Comparison of ENCODE assay signal across 8 mouse cellular contexts in genomic region chr8:110725084-110725838, GRCm38 (mm10). TPM values are rescaled to one million over a fixed set of nuclear protein-coding genes. Genes with fewer than 3 reads are reported as not detected.
DNase-seq lines count a peak whose midpoint lies in the region; ATAC-seq lines count a peak whose summit lies in the region.

No protein-coding gene starts in this region.

- peaks cover 55% of the 10 kb centered on the region for H3K4me1 ChIP-seq in heart, embryonic 13.5 days
- H3K4me1 ChIP-seq in forebrain, embryonic 14.5 days (ENCODE audit: control insufficient read depth, insufficient read depth, low read length), result peaks cover 14% of the 10 kb centered on the region
- H3K4me1 ChIP-seq in neural tube, embryonic 14.5 days (ENCODE audit: control insufficient read depth, insufficient read depth, low read length), result peaks cover 37% of the 10 kb centered on the region

- no peaks in the 10 kb centered on the region for H3K27me3 ChIP-seq in heart, embryonic 13.5 days (replicated peaks)
- H3K27me3 ChIP-seq in forebrain, embryonic 14.5 days (replicated peaks; ENCODE audit: control insufficient read depth, insufficient read depth, low read length), result no peaks in the 10 kb centered on the region
- no peaks in the 10 kb centered on the region for H3K27me3 ChIP-seq in neural tube, embryonic 14.5 days (ENCODE audit: control insufficient read depth, insufficient read depth, low read length)

- WGBS in heart, embryonic 13.5 days, result 54% methylated on average over 7 of the region's 7 CpGs
- 34% methylated on average over 7 of the region's 7 CpGs for WGBS in forebrain, embryonic 14.5 days
- WGBS in neural tube, embryonic 14.5 days, result 50% methylated on average over 7 of the region's 7 CpGs

- H3K4me2 ChIP-seq in heart, embryonic 13.5 days, result peak overlapping the region; percentile 14; the same call in 1 of the 2 replicates
- H3K4me2 ChIP-seq in forebrain, embryonic 14.5 days (ENCODE audit: low read length), result no peak overlapping the region
- peak overlapping the region; percentile 26 for H3K4me2 ChIP-seq in neural tube, embryonic 14.5 days (ENCODE audit: low read depth, low read length)

- H3K27ac ChIP-seq in heart, embryonic 13.5 days (replicated peaks), result peak overlapping the region; percentile 29
- H3K27ac ChIP-seq in forebrain, embryonic 14.5 days (ENCODE audit: low read depth, low read length), result no peak overlapping the region
- peak overlapping the region; percentile 49 for H3K27ac ChIP-seq in neural tube, embryonic 14.5 days (ENCODE audit: low read depth, low read length)

- no peaks in the 10 kb centered on the region for H3K9me3 ChIP-seq in heart, embryonic 13.5 days
- H3K9me3 ChIP-seq in forebrain, embryonic 14.5 days (replicated peaks; ENCODE audit: control insufficient read depth, low read length), result no peaks in the 10 kb centered on the region
- no peaks in the 10 kb centered on the region for H3K9me3 ChIP-seq in neural tube, embryonic 14.5 days (ENCODE audit: control insufficient read depth, low read length)

- peak overlapping the region; percentile 62 for H3K9ac ChIP-seq in heart, embryonic 13.5 days
- peak overlapping the region; percentile 35; the same call in 1 of the 2 replicates for H3K9ac ChIP-seq in forebrain, embryonic 14.5 days (ENCODE audit: low read length)
- H3K9ac ChIP-seq in neural tube, embryonic 14.5 days (replicated peaks; ENCODE audit: low read depth, low read length), result peak overlapping the region; percentile 28; the same call in 1 of the 2 replicates

- no peak for ATAC-seq in heart, embryonic 13.5 days (ENCODE audit: extremely low read depth, insufficient number of reproducible peaks, low FRiP score, low TSS enrichment)
- no peak for ATAC-seq in forebrain, embryonic 14.5 days
- no peak for ATAC-seq in neural tube, embryonic 14.5 days (ENCODE audit: low read depth)

- no peak for DNase-seq in heart, adult 8-10 months (ENCODE audit: low spot score)
- peak; percentile 62 for DNase-seq in adipocyte (ENCODE audit: low spot score)
- no peak for DNase-seq in forebrain, embryonic 14.5 days (ENCODE audit: low spot score)
- peak; percentile 54 for DNase-seq in layer of hippocampus, adult 9-10 months (ENCODE audit: low spot score)
- no peak for DNase-seq in adrenal gland, adult 8-10 months
- no peak for DNase-seq in lung, postnatal 36 days

- H3K36me3 ChIP-seq in heart, embryonic 13.5 days, result peaks cover 61% of the 10 kb centered on the region
- peaks cover 44% of the 10 kb centered on the region for H3K36me3 ChIP-seq in forebrain, embryonic 14.5 days (ENCODE audit: control insufficient read depth, insufficient read depth, low read length)
- H3K36me3 ChIP-seq in neural tube, embryonic 14.5 days (ENCODE audit: control insufficient read depth, insufficient read depth, low read length), result peaks cover 32% of the 10 kb centered on the region

- H3K4me3 ChIP-seq in heart, embryonic 13.5 days, result no peak overlapping the region
- H3K4me3 ChIP-seq in forebrain, embryonic 14.5 days (ENCODE audit: low read depth, low read length), result no peak overlapping the region
- H3K4me3 ChIP-seq in neural tube, embryonic 14.5 days (ENCODE audit: low read depth, low read length), result no peak overlapping the region

RNA-seq across cellular contexts. Expression of gene Mtss1l, which starts 4.0 kb away (rescaled TPM):
- polyA plus RNA-seq in heart, embryonic 13.5 days (2015; fragmentation: Nextera tagmentation; extraction: Ambion mirVana), result 6.0 and 6.4 TPM in 2 replicates
- 10 to 100 TPM; 37.7 to 46.3 (median 39.9) TPM for total RNA-seq in heart, adult 8-10 months (2022)
- polyA plus RNA-seq in forebrain, embryonic 14.5 days (2014; fragmentation: Nextera tagmentation; extraction: Ambion mirVana), result 16.5 and 20.1 TPM in 2 replicates
- 23.9 and 24.9 TPM in 2 replicates for polyA plus RNA-seq in neural tube, embryonic 14.5 days (2014; fragmentation: Nextera tagmentation; extraction: Ambion mirVana)
- total RNA-seq in adrenal gland, adult 8-10 months (2022), result 10 to 100 TPM; 19.5 to 28.8 (median 25.1) TPM

Comparison
In these comparisons a context has a peak if more than half of its experiments do, and no peak if none do; other contexts are left out.
1. DNase-seq: peak in adipocyte (single experiment) and layer of hippocampus, adult 9-10 months (single experiment); none in heart, adult 8-10 months (single experiment), forebrain, embryonic 14.5 days (single experiment), adrenal gland, adult 8-10 months (single experiment) and lung, postnatal 36 days (single experiment).
2. Peak in every context shown above with its lines, with median percentiles within 50 percentile points of each other: H3K9ac ChIP-seq.